Mouse (Mus musculus): ENCODE results near the gene Hdac9. TPM values are rescaled to one million over a fixed set of nuclear protein-coding genes. Genes with fewer than 3 reads are reported as not detected.

Hdac9 gene
- polyA plus RNA-seq, 1 experiment from 2014 or later = 12.7 TPM

DNA sequence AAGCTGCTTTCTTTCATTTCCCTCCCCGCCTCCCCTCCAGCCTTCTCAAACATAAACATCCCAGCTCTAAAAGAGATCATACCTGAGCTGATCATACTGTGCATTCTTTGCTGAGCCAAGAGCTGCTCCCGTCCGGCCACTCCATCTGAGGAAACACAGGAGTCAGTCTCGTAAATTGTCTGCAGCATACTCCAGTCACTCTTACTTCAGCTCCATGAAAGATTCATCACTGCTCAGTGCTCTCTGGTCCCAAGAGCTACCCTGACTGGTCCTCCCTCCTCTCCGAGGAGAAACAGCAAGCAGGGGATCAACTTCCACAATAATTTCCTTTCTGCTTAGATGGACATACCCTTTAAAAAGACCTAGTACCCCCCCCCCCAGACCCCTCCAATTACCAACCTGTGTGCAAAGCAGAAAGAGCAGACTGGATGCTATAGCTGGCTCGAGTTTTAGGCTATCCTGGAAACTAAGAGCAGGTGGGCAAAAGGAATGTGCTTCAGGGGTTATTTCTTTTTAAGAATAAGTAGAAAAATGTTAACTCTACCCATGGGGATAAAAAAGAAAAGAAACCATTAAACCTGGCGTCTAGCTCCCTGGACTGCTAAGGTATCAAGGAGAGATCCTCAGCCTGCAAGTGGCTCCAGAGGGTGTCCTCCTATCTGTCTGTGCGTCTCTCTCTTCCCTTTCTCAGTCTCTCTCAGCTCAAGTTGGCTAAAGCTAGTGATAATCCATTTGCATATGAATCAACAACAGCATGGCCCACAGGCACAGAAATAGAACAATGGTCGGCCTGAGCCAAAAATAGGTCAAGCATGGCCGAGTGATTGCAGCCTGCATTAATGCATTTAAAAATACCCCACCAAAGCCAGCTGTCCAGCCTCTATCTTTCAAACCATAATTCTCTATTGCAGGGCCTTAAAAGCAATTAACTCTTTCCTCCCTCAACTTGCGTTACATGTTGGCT lies 388.4 kb downstream of the Hdac9 start:
- ATAC-seq (ENCODE audit: low FRiP score) = peak; percentile 95
- WGBS = 12% methylated on average over 11 of the region's 11 CpGs
- Histone ChIP-seq H3K27me3 (ENCODE audit: control insufficient read depth, insufficient read depth, low read length) (no peaks in the 10 kb centered on the region), H3K27ac (ENCODE audit: low read depth, low read length) (peak overlapping the region; percentile 75), H3K9ac (ENCODE audit: low read depth, low read length) (peak overlapping the region; percentile 42), H3K4me3 (ENCODE audit: low read depth, low read length) (peak overlapping the region; percentile 30), H3K9me3 (ENCODE audit: control insufficient read depth, low read length) (no peaks in the 10 kb centered on the region), H3K36me3 (ENCODE audit: control insufficient read depth, insufficient read depth, low read length) (no peaks in the 10 kb centered on the region), H3K4me1 (replicated peaks; ENCODE audit: control insufficient read depth, insufficient read depth, low read length) (no peaks in the 10 kb centered on the region), H3K4me2 (replicated peaks; ENCODE audit: low read depth, low read length) (peak overlapping the region; percentile 40)
- peak; percentile 59 for DNase-seq (ENCODE audit: low spot score)

DNA sequence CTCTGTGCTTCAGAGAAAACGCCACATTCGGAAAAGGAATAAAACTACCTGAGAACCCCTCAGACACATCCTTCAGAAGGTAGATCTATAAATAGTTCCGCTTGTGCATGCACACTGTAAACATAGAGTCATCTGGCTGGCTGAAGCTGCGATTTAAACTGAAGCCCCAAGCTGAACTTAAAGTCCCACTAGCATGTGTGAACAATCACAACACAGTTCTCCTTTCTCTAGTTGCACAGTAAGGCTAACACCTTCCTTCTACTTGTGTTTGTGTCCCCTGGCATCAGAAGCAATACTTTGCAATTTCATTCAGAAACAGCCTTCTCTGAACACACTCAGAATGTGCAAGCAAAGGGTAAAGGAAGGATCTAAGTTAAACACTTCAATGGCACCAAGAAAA lies 389.1 kb downstream of the Hdac9 start:
- Histone ChIP-seq H3K4me3 (ENCODE audit: low read depth, low read length) (peak overlapping the region; percentile 30), H3K27ac (ENCODE audit: low read depth, low read length) (no peak overlapping the region; the same call in 1 of the 2 replicates), H3K36me3 (ENCODE audit: control insufficient read depth, insufficient read depth, low read length) (no peaks in the 10 kb centered on the region), H3K27me3 (ENCODE audit: control insufficient read depth, insufficient read depth, low read length) (no peaks in the 10 kb centered on the region), H3K4me1 (replicated peaks; ENCODE audit: control insufficient read depth, insufficient read depth, low read length) (no peaks in the 10 kb centered on the region), H3K9ac (ENCODE audit: low read depth, low read length) (peak overlapping the region; percentile 42), H3K9me3 (ENCODE audit: control insufficient read depth, low read length) (no peaks in the 10 kb centered on the region), H3K4me2 (replicated peaks; ENCODE audit: low read depth, low read length) (peak overlapping the region; percentile 40)
- WGBS = 67% methylated on average over 4 of the region's 4 CpGs
- DNase-seq (ENCODE audit: low spot score) = no peak
- ATAC-seq (ENCODE audit: low FRiP score) = no peak

DNA sequence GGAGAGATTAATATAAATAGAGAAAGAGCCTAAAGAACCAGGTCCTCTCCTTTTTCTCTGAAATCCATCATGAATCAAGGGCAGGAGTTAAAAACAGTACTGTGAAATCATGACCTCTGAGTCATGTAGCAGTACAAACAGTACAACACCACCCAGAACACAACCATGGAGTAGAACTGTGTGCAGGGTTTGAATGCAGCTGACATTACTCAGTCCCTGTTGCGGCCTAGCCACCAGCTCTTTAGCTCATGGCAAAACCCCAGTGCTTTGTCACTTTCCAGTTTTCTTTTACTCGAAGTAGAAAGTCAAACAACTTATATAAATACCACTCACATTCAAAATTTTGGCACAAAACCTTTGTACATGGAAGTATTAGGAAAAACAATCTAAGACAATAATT lies 395.4 kb downstream of the Hdac9 start:
- WGBS = 93% methylated on average over 2 of the region's 2 CpGs
- DNase-seq (ENCODE audit: low spot score) (no peak), ATAC-seq (ENCODE audit: low FRiP score) (no peak)
- Histone ChIP-seq H3K4me2 (replicated peaks; ENCODE audit: low read depth, low read length) (no peak overlapping the region), H3K9ac (ENCODE audit: low read depth, low read length) (no peak overlapping the region), H3K4me3 (ENCODE audit: low read depth, low read length) (no peak overlapping the region), H3K36me3 (ENCODE audit: control insufficient read depth, insufficient read depth, low read length) (no peaks in the 10 kb centered on the region), H3K27me3 (ENCODE audit: control insufficient read depth, insufficient read depth, low read length) (no peaks in the 10 kb centered on the region), H3K27ac (ENCODE audit: low read depth, low read length) (no peak overlapping the region), H3K4me1 (replicated peaks; ENCODE audit: control insufficient read depth, insufficient read depth, low read length) (no peaks in the 10 kb centered on the region), H3K9me3 (ENCODE audit: control insufficient read depth, low read length) (no peaks in the 10 kb centered on the region)

DNA sequence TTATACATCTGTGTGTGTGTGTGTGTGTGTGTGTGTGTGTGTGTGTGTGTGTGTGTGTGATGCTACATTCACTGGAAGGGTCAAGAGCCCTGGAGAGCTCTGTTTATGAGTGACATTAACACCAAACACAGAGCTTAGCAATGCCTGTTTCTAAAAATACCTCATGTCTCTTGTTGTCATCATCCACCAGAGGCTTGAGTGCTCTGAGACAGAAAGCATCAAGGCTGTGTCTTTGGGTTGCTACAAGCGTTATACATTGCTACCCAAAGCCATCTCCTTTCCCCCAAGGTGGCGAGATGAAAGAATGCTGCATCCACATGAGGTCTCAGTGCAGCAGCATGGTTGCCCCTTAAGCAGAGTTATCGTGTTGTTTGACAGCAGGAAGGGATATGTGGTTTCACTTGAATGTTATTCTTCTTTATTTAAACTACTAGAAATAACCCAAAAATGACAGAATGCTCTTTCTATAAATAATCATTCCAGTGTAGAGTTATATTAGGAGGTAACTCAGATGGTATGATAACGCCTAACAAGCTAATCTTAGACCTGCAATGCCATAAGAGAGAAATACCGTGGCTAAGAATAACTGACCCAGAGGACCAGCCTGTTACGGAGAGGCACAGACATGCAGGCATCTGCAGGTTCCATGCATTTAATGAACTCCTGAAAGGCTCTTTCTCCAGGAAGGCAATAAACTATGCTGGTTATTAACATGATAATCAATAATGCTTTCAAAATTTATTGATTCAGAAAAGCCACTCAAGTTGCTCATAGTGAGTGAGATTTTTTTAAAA lies 399.9 kb downstream of the Hdac9 start:
- H3K4me3 ChIP-seq (ENCODE audit: low read depth, low read length) = no peak overlapping the region
- DNase-seq (ENCODE audit: low spot score) (no peak), ATAC-seq (ENCODE audit: low FRiP score) (no peak)
- H3K9me3 ChIP-seq (ENCODE audit: control insufficient read depth, low read length) = no peaks in the 10 kb centered on the region
- no peaks in the 10 kb centered on the region for H3K36me3 ChIP-seq (ENCODE audit: control insufficient read depth, insufficient read depth, low read length)
- 64% methylated on average over 6 of the region's 6 CpGs for WGBS
- no peaks in the 10 kb centered on the region for H3K27me3 ChIP-seq (ENCODE audit: control insufficient read depth, insufficient read depth, low read length)
- no peak overlapping the region for H3K9ac ChIP-seq (ENCODE audit: low read depth, low read length)
- H3K27ac ChIP-seq (ENCODE audit: low read depth, low read length) = no peak overlapping the region
- no peak overlapping the region for H3K4me2 ChIP-seq (replicated peaks; ENCODE audit: low read depth, low read length)
- no peaks in the 10 kb centered on the region for H3K4me1 ChIP-seq (replicated peaks; ENCODE audit: control insufficient read depth, insufficient read depth, low read length)

DNA sequence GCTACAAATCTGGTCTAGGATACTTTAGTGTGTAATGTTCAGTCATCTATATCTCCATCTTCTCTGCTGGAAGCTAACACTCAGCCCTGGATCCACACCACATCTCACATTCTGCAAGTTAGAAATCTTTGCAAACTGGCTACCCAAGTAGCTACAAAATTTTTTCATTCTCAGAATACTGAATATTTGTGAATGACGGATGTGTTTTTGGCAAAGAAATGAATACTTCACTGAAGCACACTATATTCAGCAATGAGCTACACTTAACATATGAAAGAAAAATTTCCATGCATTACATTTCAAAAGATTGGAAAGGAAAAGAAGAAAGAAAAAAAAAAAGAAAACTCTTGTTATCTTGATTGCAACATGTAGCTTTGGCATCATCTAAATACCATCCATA lies 410.6 kb downstream of the Hdac9 start:
- Histone ChIP-seq H3K9ac (ENCODE audit: low read depth, low read length) (no peak overlapping the region), H3K4me2 (replicated peaks; ENCODE audit: low read depth, low read length) (no peak overlapping the region), H3K27me3 (ENCODE audit: control insufficient read depth, insufficient read depth, low read length) (no peaks in the 10 kb centered on the region), H3K4me1 (replicated peaks; ENCODE audit: control insufficient read depth, insufficient read depth, low read length) (no peaks in the 10 kb centered on the region), H3K36me3 (ENCODE audit: control insufficient read depth, insufficient read depth, low read length) (no peaks in the 10 kb centered on the region), H3K4me3 (ENCODE audit: low read depth, low read length) (no peak overlapping the region), H3K27ac (ENCODE audit: low read depth, low read length) (no peak overlapping the region), H3K9me3 (ENCODE audit: control insufficient read depth, low read length) (no peaks in the 10 kb centered on the region)
- ATAC-seq (ENCODE audit: low FRiP score) (no peak), DNase-seq (ENCODE audit: low spot score) (no peak)
- 90% methylated on average over 1 of the region's 1 CpGs for WGBS

DNA sequence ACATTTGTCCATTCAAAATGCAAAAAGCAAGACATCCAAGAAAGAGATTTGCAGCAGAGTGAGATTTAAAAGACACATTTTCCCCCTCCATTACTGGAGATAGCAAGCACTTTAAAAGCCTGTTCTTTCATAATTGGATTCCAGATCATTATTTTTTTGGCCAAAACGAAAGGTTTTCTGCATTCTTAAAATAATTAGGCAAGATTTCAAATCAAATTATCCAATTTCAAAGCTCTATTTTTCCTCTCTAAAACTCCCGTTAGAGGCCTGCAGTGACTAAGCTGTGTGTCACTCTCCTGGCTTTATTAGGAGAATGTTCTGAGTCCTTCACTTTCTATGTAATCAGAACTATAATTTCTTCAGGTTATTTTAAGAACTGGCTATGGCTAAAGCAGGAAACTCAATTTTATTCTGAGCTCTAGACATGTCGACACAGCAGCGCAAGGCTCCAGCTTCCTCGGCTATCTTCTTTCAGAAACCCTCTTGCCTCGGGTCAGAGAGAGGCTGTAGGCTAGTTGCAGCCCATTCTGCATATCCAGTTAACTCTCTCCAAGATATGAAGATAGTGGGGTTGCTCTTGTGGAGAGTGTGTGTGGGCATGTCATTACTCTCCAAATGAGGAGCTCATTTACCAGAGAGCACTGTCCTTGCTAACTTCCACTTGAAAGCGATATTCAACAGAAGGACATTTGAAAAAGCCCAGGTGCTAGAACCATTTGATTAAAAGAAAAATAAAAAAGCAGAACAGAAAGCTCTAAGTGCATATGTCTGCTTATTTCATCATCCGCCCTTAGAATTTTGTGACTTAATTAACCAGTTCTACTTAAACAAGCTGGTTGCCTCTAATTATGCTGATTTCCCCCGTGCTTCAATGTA lies 417.9 kb downstream of the Hdac9 start:
- H3K27ac ChIP-seq (ENCODE audit: low read depth, low read length) = no peak overlapping the region
- H3K9me3 ChIP-seq (ENCODE audit: control insufficient read depth, low read length) = no peaks in the 10 kb centered on the region
- no peaks in the 10 kb centered on the region for H3K4me1 ChIP-seq (replicated peaks; ENCODE audit: control insufficient read depth, insufficient read depth, low read length)
- DNase-seq (ENCODE audit: low spot score) (no peak), ATAC-seq (ENCODE audit: low FRiP score) (no peak)
- H3K36me3 ChIP-seq (ENCODE audit: control insufficient read depth, insufficient read depth, low read length) = no peaks in the 10 kb centered on the region
- no peak overlapping the region for H3K4me3 ChIP-seq (ENCODE audit: low read depth, low read length)
- WGBS = 81% methylated on average over 9 of the region's 9 CpGs
- no peak overlapping the region for H3K4me2 ChIP-seq (replicated peaks; ENCODE audit: low read depth, low read length)
- no peaks in the 10 kb centered on the region for H3K27me3 ChIP-seq (ENCODE audit: control insufficient read depth, insufficient read depth, low read length)
- H3K9ac ChIP-seq (ENCODE audit: low read depth, low read length) = no peak overlapping the region

DNA sequence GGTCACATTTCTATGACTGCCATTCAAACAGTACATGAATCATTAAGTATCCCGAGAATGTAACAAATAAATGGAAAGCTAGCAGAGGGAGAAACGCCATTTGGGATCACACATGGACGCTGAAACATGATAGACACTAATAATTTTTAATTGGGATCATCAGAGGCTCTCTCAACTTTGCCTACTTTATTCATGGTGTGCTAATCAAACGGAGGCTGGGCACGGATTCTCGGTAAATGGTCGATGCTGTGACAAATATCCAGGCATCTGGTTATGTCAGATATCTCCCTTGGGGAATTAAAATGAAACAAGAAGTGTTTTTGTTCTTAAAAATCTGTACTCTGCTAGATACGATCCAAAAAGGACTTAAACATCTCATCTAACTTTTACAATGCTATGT lies 418.6 kb downstream of the Hdac9 start:
- Histone ChIP-seq H3K9ac (ENCODE audit: low read depth, low read length) (no peak overlapping the region), H3K27ac (ENCODE audit: low read depth, low read length) (no peak overlapping the region), H3K4me2 (replicated peaks; ENCODE audit: low read depth, low read length) (no peak overlapping the region), H3K4me3 (ENCODE audit: low read depth, low read length) (no peak overlapping the region), H3K36me3 (ENCODE audit: control insufficient read depth, insufficient read depth, low read length) (no peaks in the 10 kb centered on the region), H3K4me1 (replicated peaks; ENCODE audit: control insufficient read depth, insufficient read depth, low read length) (no peaks in the 10 kb centered on the region), H3K9me3 (ENCODE audit: control insufficient read depth, low read length) (no peaks in the 10 kb centered on the region), H3K27me3 (ENCODE audit: control insufficient read depth, insufficient read depth, low read length) (no peaks in the 10 kb centered on the region)
- DNase-seq (ENCODE audit: low spot score) = no peak
- WGBS = 72% methylated on average over 8 of the region's 8 CpGs
- no peak for ATAC-seq (ENCODE audit: low FRiP score)

DNA sequence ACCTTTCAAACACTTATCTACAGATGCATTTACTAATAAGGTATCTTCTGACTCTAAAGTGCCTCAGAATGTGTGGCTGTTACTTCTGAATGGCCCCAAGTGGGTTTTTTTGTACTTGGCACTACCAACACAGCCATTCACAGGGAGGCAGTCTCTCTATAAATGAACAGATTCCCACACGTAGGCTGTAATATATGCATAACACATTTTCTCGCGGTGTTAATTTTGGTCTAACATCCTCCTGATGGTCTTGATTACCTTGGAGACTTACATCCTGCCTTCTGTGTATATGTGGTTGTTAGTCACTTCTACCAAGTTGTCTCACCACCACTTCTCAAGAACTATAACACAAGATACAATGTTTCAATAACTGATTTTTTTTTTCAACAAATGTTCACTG lies 419.2 kb downstream of the Hdac9 start:
- H3K36me3 ChIP-seq (ENCODE audit: control insufficient read depth, insufficient read depth, low read length) = no peaks in the 10 kb centered on the region
- no peak overlapping the region for H3K9ac ChIP-seq (ENCODE audit: low read depth, low read length)
- H3K9me3 ChIP-seq (ENCODE audit: control insufficient read depth, low read length) = no peaks in the 10 kb centered on the region
- no peaks in the 10 kb centered on the region for H3K4me1 ChIP-seq (replicated peaks; ENCODE audit: control insufficient read depth, insufficient read depth, low read length)
- DNase-seq (ENCODE audit: low spot score) (no peak), ATAC-seq (ENCODE audit: low FRiP score) (no peak)
- no peak overlapping the region for H3K27ac ChIP-seq (ENCODE audit: low read depth, low read length)
- WGBS = 85% methylated on average over 3 of the region's 3 CpGs
- H3K4me3 ChIP-seq (ENCODE audit: low read depth, low read length) = no peak overlapping the region
- H3K4me2 ChIP-seq (replicated peaks; ENCODE audit: low read depth, low read length) = no peak overlapping the region
- H3K27me3 ChIP-seq (ENCODE audit: control insufficient read depth, insufficient read depth, low read length) = no peaks in the 10 kb centered on the region

Data from hindbrain, embryonic 11.5 days (tissue).